ENCODE assay signal across 11 mouse cellular contexts in the genomic region with DNA sequence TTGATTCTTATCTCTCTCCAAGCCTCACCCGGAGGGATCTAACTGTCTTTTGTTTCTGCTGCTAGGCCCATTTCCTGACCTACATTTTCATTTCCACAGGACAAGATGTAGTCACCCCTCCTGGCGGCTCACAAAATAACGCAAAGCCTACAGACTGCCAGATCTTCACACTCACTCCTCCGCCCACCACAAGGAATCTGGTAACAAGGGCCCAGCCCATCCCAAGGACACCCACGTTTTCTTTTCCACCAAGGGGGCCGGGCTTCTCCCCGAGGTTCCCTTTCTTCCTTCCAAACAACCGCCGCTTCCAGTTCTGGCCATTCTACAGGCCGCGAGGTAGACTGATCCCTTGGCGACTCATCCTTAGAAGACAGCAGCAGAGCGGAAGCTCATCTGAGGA. TPM values are rescaled to one million over a fixed set of nuclear protein-coding genes. Genes with fewer than 3 reads are reported as not detected.
DNase-seq lines count a peak whose midpoint lies in the region; ATAC-seq lines count a peak whose summit lies in the region.
"Had no signal": no experiment of that assay in that cellular context is flagged by ENCODE, and none has a peak within 500 bp of the region (broad histone marks: within the 10 kb centered on the region; RNA-seq: fewer than 3 reads in every experiment).

No protein-coding gene starts in this region.

- no peaks in the 10 kb centered on the region for H3K36me3 ChIP-seq in kidney, embryonic 15.5 days
- H3K36me3 ChIP-seq in liver, embryonic 11.5 days (ENCODE audit: control insufficient read depth, insufficient read depth, low read length) = no peaks in the 10 kb centered on the region
- H3K36me3 ChIP-seq: liver, embryonic 15.5 days had no signal

- H3K9me3 ChIP-seq in kidney, embryonic 15.5 days (replicated peaks) = no peaks in the 10 kb centered on the region; the same call in 1 of the 2 replicates
- H3K9me3 ChIP-seq in liver, embryonic 11.5 days (ENCODE audit: control insufficient read depth, low read length) = no peaks in the 10 kb centered on the region; the same call in 1 of the 2 replicates
- H3K9me3 ChIP-seq: liver, embryonic 15.5 days had no signal

- H3K9ac ChIP-seq in kidney, embryonic 15.5 days = no peak overlapping the region
- H3K9ac ChIP-seq in liver, embryonic 11.5 days (ENCODE audit: low read depth, low read length) = no peak overlapping the region
- H3K9ac ChIP-seq: liver, embryonic 15.5 days had no signal

- H3K27ac ChIP-seq in kidney, embryonic 15.5 days = no peak overlapping the region
- H3K27ac ChIP-seq in liver, embryonic 11.5 days (ENCODE audit: low read depth, low read length) = no peak overlapping the region
- H3K27ac ChIP-seq: liver, embryonic 15.5 days had no signal

- H3K27me3 ChIP-seq in kidney, embryonic 15.5 days = no peaks in the 10 kb centered on the region
- H3K27me3 ChIP-seq in liver, embryonic 11.5 days (replicated peaks; ENCODE audit: control insufficient read depth, insufficient read depth, low read length) = no peaks in the 10 kb centered on the region
- H3K27me3 ChIP-seq: liver, embryonic 15.5 days; Patski had no signal

- no peak overlapping the region for H3K4me3 ChIP-seq in kidney, embryonic 15.5 days (replicated peaks)
- no peak overlapping the region for H3K4me3 ChIP-seq in liver, embryonic 11.5 days (ENCODE audit: low read depth, low read length)
- H3K4me3 ChIP-seq: liver, embryonic 15.5 days had no signal

- DNase-seq in kidney, postnatal 4 days = peak; percentile 21 to 38
- DNase-seq in ZHBTc4 (ENCODE audit: low read depth, low spot score) = peak; percentile 87
- peak; percentile 22 to 59 for DNase-seq in layer of hippocampus, adult 18-20 months (ENCODE audit: low spot score in 2 of 2)
- DNase-seq in right cerebral cortex, postnatal 14 days = peak; percentile 14
- DNase-seq in liver, embryonic 11.5 days (ENCODE audit: low spot score) = no peak
- DNase-seq in liver = no peak

- 63% methylated on average over 13 of the region's 13 CpGs for WGBS in kidney, embryonic 15.5 days
- 63% methylated on average over 13 of the region's 13 CpGs for WGBS in liver, embryonic 11.5 days

- ATAC-seq in kidney, embryonic 15.5 days (replicated peaks; ENCODE audit: low FRiP score) = no peak
- ATAC-seq in liver, embryonic 11.5 days (replicated peaks; ENCODE audit: low FRiP score) = no peak
- ATAC-seq: Patski had no signal

- no peaks in the 10 kb centered on the region for H3K4me1 ChIP-seq in kidney, embryonic 15.5 days
- no peaks in the 10 kb centered on the region for H3K4me1 ChIP-seq in liver, embryonic 11.5 days (replicated peaks; ENCODE audit: control insufficient read depth, insufficient read depth, low read length)
- H3K4me1 ChIP-seq: liver, embryonic 15.5 days had no signal

- H3K4me2 ChIP-seq in kidney, embryonic 15.5 days = no peak overlapping the region
- no peak overlapping the region for H3K4me2 ChIP-seq in liver, embryonic 11.5 days
- H3K4me2 ChIP-seq: liver, embryonic 15.5 days had no signal

RNA-seq across cellular contexts. Expression of gene Odaph, which starts 7.3 kb away (rescaled TPM):
- not detected in 2 replicates for polyA plus RNA-seq in kidney, embryonic 15.5 days (2015; fragmentation: Nextera tagmentation; extraction: Ambion mirVana)
- total RNA-seq in layer of hippocampus, adult 18-20 months (2021) = not detected
- not detected in 2 replicates for polyA plus RNA-seq in liver, embryonic 11.5 days (2014; fragmentation: Nextera tagmentation; extraction: Ambion mirVana)
- total RNA-seq: common myeloid progenitor, adult 5-6 weeks had no signal
- polyA plus RNA-seq: intestine, embryonic 14.5 days; liver, embryonic 15.5 days had no signal

RNA-seq across cellular contexts. Expression of gene Rchy1, which starts 31.7 kb away (rescaled TPM):
- polyA plus RNA-seq in kidney, embryonic 15.5 days (2015; fragmentation: Nextera tagmentation; extraction: Ambion mirVana) = 78.5 and 81.7 TPM in 2 replicates
- total RNA-seq in layer of hippocampus, adult 18-20 months (2021) = 10 to 100 TPM; 50.2 to 52.5 TPM
- polyA plus RNA-seq in liver, embryonic 11.5 days (2014; fragmentation: Nextera tagmentation; extraction: Ambion mirVana) = 44.8 and 46.9 TPM in 2 replicates

RNA-seq across cellular contexts. Expression of gene Cdkl2, which starts 49.1 kb away (rescaled TPM):
- polyA plus RNA-seq in kidney, embryonic 15.5 days (2015; fragmentation: Nextera tagmentation; extraction: Ambion mirVana) = 1.1 and 1.8 TPM in 2 replicates
- total RNA-seq in layer of hippocampus, adult 18-20 months (2021) = 10 to 100 TPM; 34.9 to 37.8 TPM
- 0.45 TPM in 2 replicates for polyA plus RNA-seq in liver, embryonic 11.5 days (2014; fragmentation: Nextera tagmentation; extraction: Ambion mirVana)

Comparison
In these comparisons a context has a peak if more than half of its experiments do, and no peak if none do; other contexts are left out.
1. DNase-seq: peak in kidney, postnatal 4 days (2 of 2), ZHBTc4 (single experiment), layer of hippocampus, adult 18-20 months (2 of 2) and right cerebral cortex, postnatal 14 days (single experiment); none in liver, embryonic 11.5 days (single experiment) and liver (single experiment).